Mouse (Mus musculus): ENCODE measurements at regions not wholly inside any gene's neighbourhood (a gene's known extent, or its start where the extent isn't known, plus 50 kb on each side); places are given as distances from the start of the nearest gene placed in this dataset.

GRCm38 (mm10) chr15:102785055-102785820 is 63.3 kb upstream of the Calcoco1 start:
- TF ChIP-seq CTCF (IDR thresholded peaks at IDR 0.05; ENCODE audit: extremely low read depth, insufficient read depth, insufficient read length, insufficient replicate concordance) (peak; percentile 36; the same call in 1 of the 2 replicates), POLR2A (IDR thresholded peaks at IDR 0.05; ENCODE audit: low read depth, low read length) (no peak)
